20 mouse cellular contexts compared by ENCODE assay signal in the genomic region with DNA sequence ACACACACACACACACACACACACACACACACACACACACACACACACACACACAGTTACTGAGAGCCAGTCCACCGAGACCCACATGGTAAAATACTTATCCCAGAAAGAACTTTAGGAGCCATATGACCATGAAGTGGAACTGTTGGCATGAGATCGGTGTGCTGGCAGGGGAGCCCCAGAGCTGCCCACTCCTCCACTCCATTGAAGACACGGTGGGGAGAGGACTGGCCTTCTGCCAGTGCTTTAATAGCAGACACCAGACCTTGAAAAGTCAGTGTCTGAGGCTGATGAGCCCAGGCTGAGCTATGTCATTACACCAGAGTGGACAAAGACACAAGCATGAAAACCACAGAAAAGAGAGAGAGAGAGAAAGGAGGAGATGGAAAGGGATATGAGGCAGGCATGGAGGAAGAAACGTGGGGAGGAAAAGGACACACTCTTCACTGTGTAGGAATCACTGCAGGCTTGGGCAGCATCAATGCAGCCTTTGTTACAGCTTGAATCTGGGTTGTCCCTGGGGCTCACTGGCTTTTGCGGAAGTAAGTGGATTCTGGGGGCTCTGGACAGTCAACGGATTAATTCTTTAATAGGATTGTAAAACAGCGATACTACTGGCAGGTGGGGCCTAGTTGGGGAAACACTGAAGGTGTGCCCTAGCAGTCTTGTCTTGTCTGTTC.
DNase-seq lines count a peak whose midpoint lies in the region; ATAC-seq and TF ChIP-seq lines count a peak whose summit lies in the region.
"Had no signal": no experiment of that assay in that cellular context is flagged by ENCODE, and none has a peak within 500 bp of the region (broad histone marks: within the 10 kb centered on the region; RNA-seq: fewer than 3 reads in every experiment).

No protein-coding gene starts in this region.

- H3K9ac ChIP-seq in forebrain, embryonic 14.5 days (ENCODE audit: low read length): no peak overlapping the region
- H3K9ac ChIP-seq in forebrain, embryonic 11.5 days (ENCODE audit: low read length): no peak overlapping the region
- H3K9ac ChIP-seq in hindbrain, postnatal 0 days (replicated peaks; ENCODE audit: low read length): no peak overlapping the region
- H3K9ac ChIP-seq in hindbrain, embryonic 14.5 days: no peak overlapping the region
- no peak overlapping the region for H3K9ac ChIP-seq in neural tube, embryonic 13.5 days
- H3K9ac ChIP-seq: heart, embryonic 12.5 days; stomach, embryonic 15.5 days had no signal

- H3K27ac ChIP-seq in forebrain, embryonic 14.5 days (ENCODE audit: low read depth, low read length): peak overlapping the region; percentile 52; the same call in 1 of the 2 replicates
- H3K27ac ChIP-seq in forebrain, embryonic 11.5 days (ENCODE audit: low read depth, low read length): no peak overlapping the region
- peak overlapping the region; percentile 28; the same call in 1 of the 2 replicates for H3K27ac ChIP-seq in hindbrain, postnatal 0 days
- no peak overlapping the region for H3K27ac ChIP-seq in hindbrain, embryonic 14.5 days
- H3K27ac ChIP-seq in neural tube, embryonic 13.5 days (replicated peaks): peak overlapping the region; percentile 74
- H3K27ac ChIP-seq: stomach, embryonic 15.5 days had no signal

- ATAC-seq in forebrain, embryonic 14.5 days: no peak
- no peak for ATAC-seq in forebrain, embryonic 11.5 days (replicated peaks; ENCODE audit: low FRiP score)
- ATAC-seq in hindbrain, postnatal 0 days: peak; percentile 52; the same call in 1 of the 2 replicates
- no peak for ATAC-seq in hindbrain, embryonic 14.5 days (ENCODE audit: low FRiP score)
- ATAC-seq in neural tube, embryonic 13.5 days (ENCODE audit: low read depth): peak; percentile 29; the same call in 1 of the 2 replicates

- no peak overlapping the region for H3K4me2 ChIP-seq in forebrain, embryonic 14.5 days (ENCODE audit: low read length)
- no peak overlapping the region for H3K4me2 ChIP-seq in forebrain, embryonic 11.5 days (ENCODE audit: low read depth, low read length, severe bottlenecking)
- no peak overlapping the region for H3K4me2 ChIP-seq in hindbrain, postnatal 0 days (ENCODE audit: low read depth, low read length)
- no peak overlapping the region for H3K4me2 ChIP-seq in hindbrain, embryonic 14.5 days (replicated peaks)
- no peak overlapping the region for H3K4me2 ChIP-seq in neural tube, embryonic 13.5 days
- H3K4me2 ChIP-seq: heart, embryonic 12.5 days; liver, embryonic 11.5 days; stomach, embryonic 15.5 days had no signal

- H3K27me3 ChIP-seq in forebrain, embryonic 14.5 days (replicated peaks; ENCODE audit: control insufficient read depth, insufficient read depth, low read length): no peaks in the 10 kb centered on the region
- no peaks in the 10 kb centered on the region for H3K27me3 ChIP-seq in forebrain, embryonic 11.5 days (ENCODE audit: control insufficient read depth, insufficient read depth, low read length)
- H3K27me3 ChIP-seq in hindbrain, postnatal 0 days (ENCODE audit: insufficient read depth, low read length): no peaks in the 10 kb centered on the region
- no peaks in the 10 kb centered on the region for H3K27me3 ChIP-seq in hindbrain, embryonic 14.5 days (ENCODE audit: control insufficient read depth, insufficient read depth, low read length)
- H3K27me3 ChIP-seq in neural tube, embryonic 13.5 days: no peaks in the 10 kb centered on the region
- H3K27me3 ChIP-seq: heart, embryonic 12.5 days; stomach, embryonic 15.5 days had no signal

- TF ChIP-seq CTCF in hindbrain, postnatal 0 days (IDR thresholded peaks at IDR 0.05; ENCODE audit: low read depth): no peak

- WGBS in forebrain, embryonic 14.5 days: 70% methylated on average over 7 of the region's 7 CpGs
- WGBS in forebrain, embryonic 11.5 days: 81% methylated on average over 7 of the region's 7 CpGs
- WGBS in hindbrain, postnatal 0 days: 41% methylated on average over 7 of the region's 7 CpGs
- 67% methylated on average over 7 of the region's 7 CpGs for WGBS in hindbrain, embryonic 14.5 days
- WGBS in neural tube, embryonic 13.5 days: 67% methylated on average over 7 of the region's 7 CpGs

- H3K4me3 ChIP-seq in forebrain, embryonic 14.5 days (ENCODE audit: low read depth, low read length): no peak overlapping the region
- no peak overlapping the region for H3K4me3 ChIP-seq in forebrain, embryonic 11.5 days (ENCODE audit: low read depth, low read length)
- no peak overlapping the region for H3K4me3 ChIP-seq in hindbrain, postnatal 0 days (ENCODE audit: low read length)
- H3K4me3 ChIP-seq in hindbrain, embryonic 14.5 days (replicated peaks; ENCODE audit: low read length): no peak overlapping the region
- H3K4me3 ChIP-seq in neural tube, embryonic 13.5 days: no peak overlapping the region
- H3K4me3 ChIP-seq: heart, embryonic 12.5 days; megakaryocyte, embryonic 14.5 days; stomach, embryonic 15.5 days had no signal

- H3K4me1 ChIP-seq in forebrain, embryonic 14.5 days (ENCODE audit: control insufficient read depth, insufficient read depth, low read length): 0 out of 2 replicates have a peak, but pooled peaks cover 3% of the 10 kb centered on the region
- no peaks in the 10 kb centered on the region for H3K4me1 ChIP-seq in forebrain, embryonic 11.5 days (replicated peaks; ENCODE audit: control insufficient read depth, insufficient read depth, low read length)
- no peaks in the 10 kb centered on the region for H3K4me1 ChIP-seq in hindbrain, postnatal 0 days (ENCODE audit: insufficient read depth, low read length)
- no peaks in the 10 kb centered on the region for H3K4me1 ChIP-seq in hindbrain, embryonic 14.5 days (replicated peaks; ENCODE audit: control insufficient read depth, insufficient read depth, low read length)
- H3K4me1 ChIP-seq in neural tube, embryonic 13.5 days (replicated peaks): peaks cover 30% of the 10 kb centered on the region
- H3K4me1 ChIP-seq: stomach, embryonic 15.5 days had no signal

- no peaks in the 10 kb centered on the region for H3K36me3 ChIP-seq in forebrain, embryonic 14.5 days (ENCODE audit: control insufficient read depth, insufficient read depth, low read length)
- H3K36me3 ChIP-seq in forebrain, embryonic 11.5 days (ENCODE audit: control insufficient read depth, insufficient read depth, low read length): no peaks in the 10 kb centered on the region
- no peaks in the 10 kb centered on the region for H3K36me3 ChIP-seq in hindbrain, postnatal 0 days (ENCODE audit: insufficient read depth, low read length)
- no peaks in the 10 kb centered on the region for H3K36me3 ChIP-seq in hindbrain, embryonic 14.5 days (replicated peaks; ENCODE audit: control insufficient read depth, insufficient read depth)
- H3K36me3 ChIP-seq in neural tube, embryonic 13.5 days: no peaks in the 10 kb centered on the region
- H3K36me3 ChIP-seq: G1E; heart, embryonic 12.5 days; stomach, embryonic 15.5 days had no signal

- DNase-seq in forebrain, embryonic 14.5 days (ENCODE audit: low spot score): no peak
- DNase-seq in forebrain, embryonic 11.5 days (ENCODE audit: low spot score): no peak
- DNase-seq in hindbrain, postnatal 0 days (ENCODE audit: low spot score): peak; percentile 72
- no peak for DNase-seq in hindbrain, embryonic 14.5 days (ENCODE audit: low spot score)
- DNase-seq in neural tube, embryonic 10.5 days (ENCODE audit: extremely low spot score, low spot score): no peak
- DNase-seq in retina, postnatal 7 days (ENCODE audit: low read depth, low spot score): peak; percentile 20
- no peak for DNase-seq in layer of hippocampus, adult 8-10 months (ENCODE audit: low spot score in 2 of 2)
- DNase-seq: cerebellum, adult 8-10 months; heart, postnatal 14 days; kidney, adult 8-10 months; kidney, postnatal 36 days; lung, adult 18-20 months; right cerebral cortex, postnatal 25 days; thymus, adult 18-20 months had no signal

- H3K9me3 ChIP-seq in forebrain, embryonic 14.5 days (replicated peaks; ENCODE audit: control insufficient read depth, low read length): no peaks in the 10 kb centered on the region
- no peaks in the 10 kb centered on the region for H3K9me3 ChIP-seq in forebrain, embryonic 11.5 days (ENCODE audit: control insufficient read depth, low read length)
- H3K9me3 ChIP-seq in hindbrain, postnatal 0 days (ENCODE audit: low read length): no peaks in the 10 kb centered on the region
- H3K9me3 ChIP-seq in hindbrain, embryonic 14.5 days (ENCODE audit: control insufficient read depth, low read length): 0 out of 2 replicates have a peak, but pooled peaks cover 7% of the 10 kb centered on the region
- H3K9me3 ChIP-seq in neural tube, embryonic 13.5 days: 0 out of 2 replicates have a peak, but pooled peaks cover 8% of the 10 kb centered on the region
- H3K9me3 ChIP-seq: G1E; stomach, embryonic 15.5 days had no signal

Comparison
In these comparisons a context has a peak if more than half of its experiments do, and no peak if none do; other contexts are left out.
1. ATAC-seq: peak in hindbrain, postnatal 0 days (single experiment) and neural tube, embryonic 13.5 days (single experiment); none in forebrain, embryonic 14.5 days (single experiment), forebrain, embryonic 11.5 days (single experiment) and hindbrain, embryonic 14.5 days (single experiment).
2. DNase-seq: peak in hindbrain, postnatal 0 days (single experiment) and retina, postnatal 7 days (single experiment); none in forebrain, embryonic 14.5 days (single experiment), forebrain, embryonic 11.5 days (single experiment), hindbrain, embryonic 14.5 days (single experiment), neural tube, embryonic 10.5 days (single experiment) and layer of hippocampus, adult 8-10 months (0 of 2).
3. H3K27ac ChIP-seq: peak in forebrain, embryonic 14.5 days (single experiment), hindbrain, postnatal 0 days (single experiment) and neural tube, embryonic 13.5 days (single experiment); none in forebrain, embryonic 11.5 days (single experiment) and hindbrain, embryonic 14.5 days (single experiment).